Comparison of ENCODE assay signal across 23 mouse cellular contexts in genomic region chr4:143103811-143104210, GRCm38 (mm10).
A peak's percentile ranks its signal among the peaks of the same experiment; 100 is the strongest.
DNase-seq lines count a peak whose midpoint lies in the region; ATAC-seq and TF ChIP-seq lines count a peak whose summit lies in the region.
"Had no signal": no experiment of that assay in that cellular context is flagged by ENCODE, and none has a peak within 500 bp of the region (broad histone marks: within the 10 kb centered on the region; RNA-seq: fewer than 3 reads in every experiment).

No protein-coding gene starts in this region.

- H3K27ac ChIP-seq in gastrocnemius, adult 2 months: no peak overlapping the region
- H3K27ac ChIP-seq in limb, embryonic 11.5 days (replicated peaks; ENCODE audit: low read depth, low read length): no peak overlapping the region
- H3K27ac ChIP-seq in limb, embryonic 10.5 days: no peak overlapping the region
- H3K27ac ChIP-seq: embryonic facial prominence, embryonic 13.5 days; heart, embryonic 15.5 days; neural tube, embryonic 12.5 days had no signal

- peak; percentile 61 for DNase-seq in adrenal gland, postnatal 14 days
- DNase-seq in adrenal gland, postnatal 4 days (ENCODE audit: low spot score in 2 of 2): no peak
- DNase-seq in gastrocnemius, adult 2 months: peak; percentile 40
- no peak for DNase-seq in gastrocnemius, adult 8-10 months (ENCODE audit: low spot score in 2 of 2)
- DNase-seq in limb, embryonic 11.5 days (ENCODE audit: low spot score): no peak
- DNase-seq in limb, embryonic 10.5 days (ENCODE audit: low spot score): no peak
- DNase-seq in lung, postnatal 14 days: no peak
- DNase-seq: cerebellum, adult 11-12 months; cerebellum, postnatal 25 days; heart, postnatal 36 days; kidney, adult 11 months; kidney, postnatal 10 days; left cerebral cortex, postnatal 4 days; liver, postnatal 0 days; lung, postnatal 10 days; retina, postnatal 1 day; right cerebral cortex, postnatal 25 days; spleen, adult 18-20 months had no signal

- H3K4me1 ChIP-seq in limb, embryonic 11.5 days (ENCODE audit: control insufficient read depth, insufficient read depth, low read length): peaks cover 6% of the 10 kb centered on the region
- H3K4me1 ChIP-seq in limb, embryonic 10.5 days: peaks cover 32% of the 10 kb centered on the region

- no peak for TF ChIP-seq CTCF in gastrocnemius, adult 2 months (IDR thresholded peaks at IDR 0.05)

- no peak overlapping the region for H3K9ac ChIP-seq in limb, embryonic 11.5 days (ENCODE audit: low read length)
- H3K9ac ChIP-seq: embryonic facial prominence, embryonic 13.5 days; heart, embryonic 15.5 days; liver, postnatal 0 days; neural tube, embryonic 12.5 days had no signal

- H3K4me2 ChIP-seq in limb, embryonic 11.5 days (ENCODE audit: low read depth, severe bottlenecking): no peak overlapping the region
- H3K4me2 ChIP-seq: embryonic facial prominence, embryonic 13.5 days; heart, embryonic 15.5 days; liver, embryonic 11.5 days; midbrain, embryonic 11.5 days; neural tube, embryonic 12.5 days had no signal

- H3K9me3 ChIP-seq in limb, embryonic 11.5 days (ENCODE audit: control insufficient read depth, low read length): no peaks in the 10 kb centered on the region
- H3K9me3 ChIP-seq in limb, embryonic 10.5 days (replicated peaks): no peaks in the 10 kb centered on the region
- H3K9me3 ChIP-seq: embryonic facial prominence, embryonic 13.5 days; heart, embryonic 15.5 days; neural tube, embryonic 12.5 days had no signal

- H3K27me3 ChIP-seq in limb, embryonic 11.5 days (ENCODE audit: control insufficient read depth, insufficient read depth, low read length): no peaks in the 10 kb centered on the region
- H3K27me3 ChIP-seq in limb, embryonic 10.5 days (ENCODE audit: low read depth, poor library complexity, severe bottlenecking): no peaks in the 10 kb centered on the region
- H3K27me3 ChIP-seq: embryonic facial prominence, embryonic 13.5 days; neural tube, embryonic 12.5 days had no signal

- H3K36me3 ChIP-seq in limb, embryonic 11.5 days (ENCODE audit: control insufficient read depth, insufficient read depth, low read length): no peaks in the 10 kb centered on the region
- H3K36me3 ChIP-seq in limb, embryonic 10.5 days: peaks cover 10% of the 10 kb centered on the region

- 69% methylated on average over 2 of the region's 2 CpGs for WGBS in limb, embryonic 11.5 days
- WGBS in limb, embryonic 10.5 days: 81% methylated on average over 2 of the region's 2 CpGs

- ATAC-seq in limb, embryonic 11.5 days (ENCODE audit: insufficient number of reproducible peaks, low FRiP score, low TSS enrichment, low read depth): peak; percentile 68
- ATAC-seq: liver, postnatal 0 days had no signal

- intact Hi-C loops in gastrocnemius, adult 2 months (cut with DNase I): loop anchor here (5.0 kb wide), 1 partner anchor 77 kb away; no protein-coding TSS in a partner anchor

- H3K4me3 ChIP-seq in gastrocnemius, adult 2 months: no peak overlapping the region
- no peak overlapping the region for H3K4me3 ChIP-seq in limb, embryonic 11.5 days (ENCODE audit: low read depth, low read length)
- no peak overlapping the region for H3K4me3 ChIP-seq in limb, embryonic 10.5 days
- H3K4me3 ChIP-seq: embryonic facial prominence, embryonic 13.5 days; heart, embryonic 15.5 days; neural tube, embryonic 12.5 days had no signal

Comparison
In these comparisons a context has a peak if more than half of its experiments do, and no peak if none do; other contexts are left out.
1. DNase-seq: peak in adrenal gland, postnatal 14 days (single experiment) and gastrocnemius, adult 2 months (single experiment); none in adrenal gland, postnatal 4 days (0 of 2), gastrocnemius, adult 8-10 months (0 of 2), limb, embryonic 11.5 days (single experiment), limb, embryonic 10.5 days (single experiment) and lung, postnatal 14 days (single experiment).